Mouse (Mus musculus): ENCODE results near the gene Selenop.
"Not testable (repeated sequence)": the region's sequence is repeated elsewhere in the genome, so short reads cannot be mapped to it uniquely, and the experiment has no call there.

Selenop gene

GRCm38 (mm10) chr15:3268247-3268646 lies at the start of gene Selenop:
Gene Selenop, plus strand, starts transcription at chr15:3268547.
- in situ Hi-C loops (cut with MboI, MseI), result no loop called here

- in situ Hi-C loops (cut with MboI, MseI), result not testable (repeated sequence)
These were observed 49.7 kb upstream of the Selenop start for GRCm38 (mm10) chr15:3218668-3219067.

- in situ Hi-C loops (cut with MboI, MseI), result no loop called here
These were observed 45.4 kb upstream of the Selenop start for GRCm38 (mm10) chr15:3222803-3223437.

GRCm38 (mm10) chr15:3226573-3226972 lies 41.8 kb upstream of the Selenop start:
- in situ Hi-C loops (cut with MboI, MseI), result no loop called here

GRCm38 (mm10) chr15:3228185-3228584 lies 40.2 kb upstream of the Selenop start:
- in situ Hi-C loops (cut with MboI, MseI), result no loop called here

- in situ Hi-C loops (cut with MboI, MseI), result no loop called here
These were observed 39.4 kb upstream of the Selenop start for GRCm38 (mm10) chr15:3228990-3229389.

- in situ Hi-C loops (cut with MboI, MseI), result no loop called here
These were observed 37.3 kb upstream of the Selenop start for GRCm38 (mm10) chr15:3231004-3231403.

- in situ Hi-C loops (cut with MboI, MseI), result no loop called here
These were observed 36.0 kb upstream of the Selenop start for GRCm38 (mm10) chr15:3232168-3232835.

GRCm38 (mm10) chr15:3233837-3234551 lies 34.4 kb upstream of the Selenop start:
- in situ Hi-C loops (cut with MboI, MseI), result no loop called here

- in situ Hi-C loops (cut with MboI, MseI), result no loop called here
These were observed 32.0 kb upstream of the Selenop start for GRCm38 (mm10) chr15:3236338-3236737.

- in situ Hi-C loops (cut with MboI, MseI), result no loop called here
These were observed 30.4 kb upstream of the Selenop start for GRCm38 (mm10) chr15:3237963-3238362.

GRCm38 (mm10) chr15:3245036-3245435 lies 23.3 kb upstream of the Selenop start:
- in situ Hi-C loops (cut with MboI, MseI), result not testable (repeated sequence)

GRCm38 (mm10) chr15:3250620-3251019 lies 17.7 kb upstream of the Selenop start:
- in situ Hi-C loops (cut with MboI, MseI), result no loop called here

- in situ Hi-C loops (cut with MboI, MseI), result no loop called here
These were observed 17.2 kb upstream of the Selenop start for GRCm38 (mm10) chr15:3251031-3251717.

- in situ Hi-C loops (cut with MboI, MseI), result no loop called here
These were observed 16.7 kb upstream of the Selenop start for GRCm38 (mm10) chr15:3251718-3252067.

- in situ Hi-C loops (cut with MboI, MseI), result no loop called here
These were observed 9.3 kb upstream of the Selenop start for GRCm38 (mm10) chr15:3259025-3259424.

GRCm38 (mm10) chr15:3260309-3260708 lies 8.0 kb upstream of the Selenop start:
- in situ Hi-C loops (cut with MboI, MseI), result no loop called here

- in situ Hi-C loops (cut with MboI, MseI), result no loop called here
These were observed 5.5 kb upstream of the Selenop start for GRCm38 (mm10) chr15:3262883-3263282.

- in situ Hi-C loops (cut with MboI, MseI), result no loop called here
These were observed 4.1 kb upstream of the Selenop start for GRCm38 (mm10) chr15:3264293-3264692.

GRCm38 (mm10) chr15:3264828-3265227 lies 3.5 kb upstream of the Selenop start:
- in situ Hi-C loops (cut with MboI, MseI), result no loop called here

- in situ Hi-C loops (cut with MboI, MseI), result no loop called here
These were observed 1.1 kb downstream of the Selenop start for GRCm38 (mm10) chr15:3269496-3269895.

- in situ Hi-C loops (cut with MboI, MseI), result no loop called here
These were observed 1.8 kb downstream of the Selenop start for GRCm38 (mm10) chr15:3269996-3270645.
